Mouse (Mus musculus) spleen, adult 2 months (tissue): ENCODE data around the gene Agpat1. TPM values are rescaled to one million over a fixed set of nuclear protein-coding genes. Genes with fewer than 3 reads are reported as not detected.

Experiments
- DNase-seq, 2 experiments: peaks; one replicate each; pipeline versions ENCODE4 v3.0.0 to v3.0.0-alpha.2; 2012 to 2021; ENCODE audit warnings: low spot score in 2 of 2, low read depth in 1 of 2
- H3K27ac ChIP-seq: fragments of 200-500 bp; 2 replicates; pipeline ENCODE4 v1.5.1; 2012; ENCODE audit warnings: low read length, inconsistent platforms; ENCODE audit not compliant: insufficient read depth
- H3K27me3 ChIP-seq: fragments of 200-500 bp; 2 replicates; pipeline ENCODE4 v1.6.1; 2012; ENCODE audit warnings: mild to moderate bottlenecking, moderate library complexity, low read length, inconsistent platforms; ENCODE audit not compliant: control insufficient read depth, insufficient read depth
- H3K36me3 ChIP-seq: fragments of 200-500 bp; 2 replicates; pipeline ENCODE4 v1.6.1; 2012; ENCODE audit warnings: mild to moderate bottlenecking, low read length, inconsistent platforms; ENCODE audit not compliant: control insufficient read depth, insufficient read depth
- H3K4me1 ChIP-seq: fragments of 200-500 bp; 2 replicates; pipeline ENCODE4 v1.6.1; 2011; ENCODE audit warnings: inconsistent platforms; ENCODE audit not compliant: control insufficient read depth, insufficient read depth, insufficient read length
- H3K4me3 ChIP-seq: fragments of 200-500 bp; 2 replicates; pipeline ENCODE4 v1.5.1; 2011; ENCODE audit warnings: mild to moderate bottlenecking, inconsistent platforms; ENCODE audit not compliant: insufficient read depth, insufficient read length; ENCODE audit errors: extremely low read depth
- CTCF ChIP-seq: fragments of 200-500 bp; IDR thresholded peaks from 2 replicates; pipeline ENCODE4 v1.5.1; 2011; ENCODE audit warnings: mild to moderate bottlenecking, inconsistent platforms; ENCODE audit not compliant: insufficient read depth, insufficient read length, insufficient replicate concordance; ENCODE audit errors: extremely low read depth
- POLR2A ChIP-seq: fragments of 200-500 bp; IDR thresholded peaks from 2 replicates; pipeline ENCODE4 v1.6.1; 2011; ENCODE audit warnings: low read depth, low read length, inconsistent platforms
- WGBS: fragments of 180-500 bp; shearing (Covaris S2); methylation state at CpG from one replicate; pipeline ENCODE4 v1.1.7; 2018; 5-methylcytosine and 5-hydroxymethylcytosine counted together
- polyA plus RNA-seq: library from polyadenylated mRNA; depleted of rRNA; stranded (reverse); fragments of >200 nt; gene quantifications from 2 replicates; pipeline ENCODE4 v1.2.3, GENCODE M21; 2012

Agpat1 gene
- polyA plus RNA-seq, 1 experiment = 156 TPM

DNA sequence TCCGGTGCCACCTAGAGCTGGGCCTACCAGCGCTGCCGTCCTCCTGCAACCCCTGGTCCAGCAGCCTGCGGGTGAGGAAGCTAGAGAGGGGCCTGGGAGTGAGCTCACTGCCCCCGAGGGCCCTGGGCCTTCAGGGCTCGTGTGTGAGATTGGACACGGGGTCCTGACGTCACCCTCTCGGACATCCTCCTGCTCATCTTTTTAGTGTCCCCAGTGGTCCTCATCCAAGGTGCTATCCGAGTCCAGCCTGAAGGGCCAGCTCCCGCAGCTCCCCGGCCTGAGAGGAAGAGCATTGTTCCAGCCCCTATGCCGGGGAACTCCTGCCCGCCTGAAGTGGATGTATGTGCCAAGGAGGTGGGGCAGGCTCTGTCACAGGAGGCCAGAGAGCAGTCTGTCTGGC lies 46.7 kb downstream of the Agpat1 start:
- Histone ChIP-seq H3K27me3 (no peaks in the 10 kb centered on the region), H3K4me3 (no peak overlapping the region), H3K27ac (no peak overlapping the region), H3K36me3 (peaks cover 38% of the 10 kb centered on the region), H3K4me1 (peaks cover 15% of the 10 kb centered on the region; the same call in 1 of the 2 replicates)
- TF ChIP-seq CTCF = no peak
- TF ChIP-seq POLR2A = no peak
- WGBS = 93% methylated on average over 14 of the region's 14 CpGs
- DNase-seq = no peak

DNA sequence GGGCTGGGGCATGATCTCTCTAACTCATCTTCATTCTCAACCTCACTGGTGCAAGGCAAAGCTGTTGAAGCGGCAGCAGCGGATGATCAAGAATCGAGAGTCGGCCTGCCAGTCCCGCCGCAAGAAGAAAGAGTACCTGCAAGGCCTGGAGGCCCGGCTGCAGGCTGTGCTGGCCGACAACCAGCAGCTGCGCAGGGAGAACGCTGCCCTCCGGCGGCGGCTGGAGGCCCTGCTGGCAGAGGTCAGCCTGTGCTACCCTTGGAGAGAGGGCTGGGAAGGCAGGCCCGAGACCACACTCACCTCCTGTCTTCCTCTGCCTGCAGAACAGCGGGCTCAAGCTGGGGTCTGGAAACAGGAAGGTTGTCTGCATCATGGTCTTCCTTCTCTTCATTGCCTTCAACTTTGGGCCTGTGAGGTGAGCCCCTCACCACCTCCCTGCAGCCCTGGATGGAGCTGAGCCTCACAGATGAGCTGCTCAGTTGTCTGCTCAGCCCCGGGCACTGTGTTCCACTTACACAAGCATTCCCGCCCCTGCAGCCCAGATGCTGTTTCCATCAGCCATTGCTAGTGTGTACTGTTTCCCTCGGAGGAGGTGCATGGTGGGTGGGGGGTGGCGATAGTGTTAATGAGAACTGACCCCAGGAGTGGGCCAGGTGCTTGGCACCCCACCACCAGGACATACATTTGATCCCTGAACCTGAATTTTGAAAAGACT lies 47.6 kb downstream of the Agpat1 start:
- Histone ChIP-seq H3K4me3 (no peak overlapping the region), H3K36me3 (peaks cover 38% of the 10 kb centered on the region), H3K27me3 (no peaks in the 10 kb centered on the region), H3K4me1 (peaks cover 15% of the 10 kb centered on the region; the same call in 1 of the 2 replicates), H3K27ac (no peak overlapping the region)
- WGBS = 67% methylated on average over 19 of the region's 19 CpGs
- TF ChIP-seq POLR2A = no peak
- TF ChIP-seq CTCF = peak; percentile 56; the same call in 1 of the 2 replicates
- no peak for DNase-seq

DNA sequence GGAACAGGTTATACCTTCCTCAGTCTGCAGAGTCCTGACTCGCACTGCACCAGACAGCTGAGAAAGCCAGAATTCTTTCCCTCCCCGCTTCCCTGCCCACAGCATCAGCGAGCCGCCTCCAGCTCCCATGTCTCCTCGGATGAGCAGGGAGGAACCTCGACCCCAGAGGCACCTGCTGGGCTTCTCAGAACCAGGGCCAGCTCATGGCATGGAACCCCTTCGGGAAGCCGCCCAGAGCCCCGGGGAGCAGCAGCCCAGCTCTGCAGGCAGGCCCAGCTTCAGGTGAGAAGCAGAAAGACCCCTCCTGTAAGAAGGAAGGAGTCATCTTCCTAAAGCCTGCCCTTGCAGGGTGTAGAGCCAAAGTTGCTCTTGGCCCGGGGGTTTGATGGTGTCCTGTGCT lies 48.5 kb downstream of the Agpat1 start:
- Histone ChIP-seq H3K27ac (no peak overlapping the region), H3K27me3 (no peaks in the 10 kb centered on the region), H3K4me1 (peaks cover 14% of the 10 kb centered on the region; the same call in 1 of the 2 replicates), H3K36me3 (peaks cover 38% of the 10 kb centered on the region), H3K4me3 (no peak overlapping the region)
- no peak for TF ChIP-seq CTCF
- no peak for TF ChIP-seq POLR2A
- DNase-seq = no peak
- WGBS = 94% methylated on average over 10 of the region's 10 CpGs

DNA sequence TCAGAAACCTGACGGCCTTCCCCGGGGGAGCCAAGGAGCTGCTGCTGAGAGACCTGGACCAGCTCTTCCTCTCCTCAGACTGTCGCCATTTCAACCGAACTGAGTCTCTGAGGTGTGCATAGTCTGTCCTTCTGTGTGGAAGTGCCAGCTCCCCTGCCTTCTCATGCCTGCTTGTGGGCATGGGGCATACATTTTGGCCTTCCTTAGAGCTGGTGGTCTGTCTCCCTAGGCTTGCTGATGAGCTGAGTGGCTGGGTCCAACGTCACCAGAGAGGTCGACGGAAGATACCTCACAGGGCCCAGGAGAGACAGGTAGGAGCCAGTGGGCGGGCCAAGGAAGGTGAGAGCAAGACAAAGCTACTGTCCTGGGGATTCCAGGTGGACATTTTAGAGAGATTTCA lies 48.9 kb downstream of the Agpat1 start:
- H3K27me3 ChIP-seq = no peaks in the 10 kb centered on the region
- peaks cover 38% of the 10 kb centered on the region for H3K36me3 ChIP-seq
- DNase-seq = no peak
- H3K4me3 ChIP-seq = no peak overlapping the region
- H3K4me1 ChIP-seq = peaks cover 13% of the 10 kb centered on the region; the same call in 1 of the 2 replicates
- TF ChIP-seq CTCF = no peak
- TF ChIP-seq POLR2A = no peak
- H3K27ac ChIP-seq = no peak overlapping the region
- WGBS = 95% methylated on average over 8 of the region's 8 CpGs

DNA sequence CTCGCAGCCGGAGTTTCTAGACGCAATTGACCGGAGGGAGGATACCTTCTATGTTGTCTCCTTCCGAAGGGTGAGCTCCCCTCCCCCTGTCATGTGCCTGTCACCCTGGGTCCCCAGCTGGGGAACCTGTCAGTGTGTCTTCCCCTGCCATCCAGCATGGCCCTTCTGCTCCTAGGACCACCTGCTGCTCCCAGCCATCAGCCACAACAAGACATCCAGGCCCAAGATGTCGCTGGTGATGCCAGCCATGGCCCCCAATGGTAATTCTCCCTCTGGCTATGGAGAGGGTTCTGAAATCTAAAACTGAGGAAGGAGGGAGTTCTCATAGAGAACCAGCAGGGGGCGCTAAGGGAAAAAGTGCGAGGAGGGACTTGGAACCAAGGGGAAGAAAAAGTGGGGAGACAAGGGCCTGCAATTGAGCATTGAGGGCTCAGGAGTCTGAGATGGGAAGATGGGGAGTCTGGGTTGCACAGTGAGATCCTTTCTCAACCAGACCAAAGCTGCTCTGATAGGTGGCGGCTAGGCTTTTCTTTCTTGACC lies 49.8 kb downstream of the Agpat1 start:
- 69% methylated on average over 9 of the region's 9 CpGs for WGBS
- Histone ChIP-seq H3K27ac (no peak overlapping the region), H3K4me3 (no peak overlapping the region), H3K27me3 (no peaks in the 10 kb centered on the region), H3K4me1 (peaks cover 7% of the 10 kb centered on the region; the same call in 1 of the 2 replicates), H3K36me3 (peaks cover 38% of the 10 kb centered on the region)
- DNase-seq = no peak
- no peak for TF ChIP-seq POLR2A
- peak; percentile 49; the same call in 1 of the 2 replicates for TF ChIP-seq CTCF

DNA sequence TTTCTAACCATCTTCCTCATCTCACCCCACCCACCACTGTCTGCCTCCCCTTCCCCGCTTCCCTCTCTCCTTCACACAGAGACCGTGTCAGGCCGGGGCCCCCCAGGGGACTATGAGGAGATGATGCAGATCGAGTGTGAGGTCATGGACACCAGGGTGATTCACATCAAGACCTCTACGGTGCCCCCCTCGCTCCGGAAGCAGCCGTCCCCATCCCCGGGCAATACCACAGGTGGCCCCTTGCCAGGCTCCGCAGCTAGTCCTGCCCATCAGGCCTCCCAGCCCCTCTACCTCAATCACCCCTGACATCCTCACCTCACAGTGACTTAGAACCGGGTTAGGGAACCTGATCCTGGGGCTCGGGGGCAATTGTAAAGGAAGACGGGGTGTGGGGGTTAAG lies 50.3 kb downstream of the Agpat1 start:
- TF ChIP-seq POLR2A = no peak
- TF ChIP-seq CTCF = no peak
- Histone ChIP-seq H3K27ac (no peak overlapping the region), H3K36me3 (peaks cover 38% of the 10 kb centered on the region), H3K4me3 (no peak overlapping the region), H3K4me1 (peaks cover 4% of the 10 kb centered on the region; the same call in 1 of the 2 replicates), H3K27me3 (no peaks in the 10 kb centered on the region)
- 95% methylated on average over 13 of the region's 13 CpGs for WGBS
- no peak for DNase-seq

DNA sequence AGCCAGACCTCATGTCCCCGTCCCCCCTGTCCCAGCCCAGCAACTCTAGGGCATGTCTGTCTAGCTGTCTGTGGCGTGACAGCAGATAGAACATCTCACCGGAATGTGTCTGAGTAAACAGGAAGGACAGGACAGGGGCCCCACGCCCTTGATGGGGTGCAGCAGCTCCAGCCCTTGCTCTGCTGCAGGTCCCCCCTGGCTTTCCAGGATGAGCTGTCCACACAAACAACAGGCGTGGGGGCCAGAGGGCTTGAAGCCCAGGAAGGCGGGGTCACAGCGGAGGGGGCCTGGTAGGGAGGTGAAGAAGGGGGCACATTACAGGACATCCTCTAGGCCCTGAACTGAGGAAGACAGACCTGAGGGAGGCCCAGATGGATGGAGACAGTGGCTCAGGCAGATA lies 51.1 kb downstream of the Agpat1 start:
- DNase-seq = no peak
- peak overlapping the region; percentile 10; the same call in 1 of the 2 replicates for H3K27ac ChIP-seq
- H3K27me3 ChIP-seq = no peaks in the 10 kb centered on the region
- WGBS = 80% methylated on average over 7 of the region's 7 CpGs
- no peaks in the 10 kb centered on the region; the same call in 1 of the 2 replicates for H3K4me1 ChIP-seq
- peaks cover 35% of the 10 kb centered on the region for H3K36me3 ChIP-seq
- TF ChIP-seq CTCF (no peak), POLR2A (no peak)
- no peak overlapping the region for H3K4me3 ChIP-seq
